Mouse (Mus musculus): ENCODE measurements around the gene Mlec.

The Mlec gene

GRCm38 (mm10) chr5:115158040-115158983, at the start of gene Mlec:
TSS of gene Mlec (minus strand) at chr5:115158179.
- CTCF ChIA-PET, result interaction anchor here (0.5 to 2.6 kb wide), 16 partner anchors 8 to 280 kb away, joined by 3 to 13 read pairs (median 4); partner anchors contain the start of genes Cabp1 (in 1 of the 4) and Unc119b (in 1 of the 4)

GRCm38 (mm10) chr5:115207244-115207643, 49.3 kb upstream of the Mlec start:
- POLR2A ChIA-PET, result interaction anchor here in 3 of 4 experiments (0.6 to 7.7 kb wide), 29 partner anchors 9 to 284 kb away, joined by 3 to 70 read pairs (median 5); partner anchors contain the start of genes Cabp1 (in 3 of the 3), Rnf10 (in 2 of the 3) and Pop5 (in 1 of the 3)

More at GRCm38 (mm10) chr5:115158040-115158983, at the start of gene Mlec:
- POLR2A ChIA-PET, result interaction anchor here (0.5 to 14.5 kb wide), 85 partner anchors 8 to 587 kb away, joined by 3 to 367 read pairs (median 4); partner anchors contain the start of genes Rnf10 (in 3 of the 4), Unc119b (in 3 of the 4), Acads (in 2 of the 4) and Cabp1 (in 2 of the 4)

GRCm38 (mm10) chr5:115204562-115205311, 46.8 kb upstream of the Mlec start:
- CTCF ChIA-PET, result interaction anchor here (0.6 to 2.8 kb wide), 13 partner anchors 10 to 115 kb away, joined by 3 to 21 read pairs (median 5); partner anchors contain the start of genes Pop5 (in 2 of the 4) and Cabp1 (in 1 of the 4)

More at GRCm38 (mm10) chr5:115207244-115207643, 49.3 kb upstream of the Mlec start:
- CTCF ChIA-PET, result interaction anchor here (0.6 to 4.0 kb wide), 11 partner anchors 9 to 414 kb away, joined by 3 to 23 read pairs (median 6); partner anchors contain the start of gene Cabp1 (in 2 of the 4)

GRCm38 (mm10) chr5:115203735-115204561, 46.0 kb upstream of the Mlec start:
- POLR2A ChIA-PET, result interaction anchor here (0.5 to 7.7 kb wide), 81 partner anchors 8 to 1176 kb away, joined by 3 to 70 read pairs (median 4); partner anchors contain the start of genes Cabp1 (in 4 of the 4), Dynll1 (in 2 of the 4), Pop5 (in 2 of the 4) and Rnf10 (in 2 of the 4)

More at GRCm38 (mm10) chr5:115204562-115205311, 46.8 kb upstream of the Mlec start:
- POLR2A ChIA-PET, result interaction anchor here (0.6 to 7.7 kb wide), 48 partner anchors 8 to 287 kb away, joined by 3 to 70 read pairs (median 6); partner anchors contain the start of genes Cabp1 (in 4 of the 4), Dynll1 (in 2 of the 4), Pop5 (in 1 of the 4) and Rnf10 (in 1 of the 4)

GRCm38 (mm10) chr5:115194626-115195221, 36.7 kb upstream of the Mlec start:
- ChIA-PET CTCF (interaction anchor here (0.6 to 3.4 kb wide), 35 partner anchors 9 to 594 kb away, joined by 3 to 21 read pairs (median 4); partner anchors contain the start of genes Pop5 (in 2 of the 4), Mlec (in 1 of the 4) and Unc119b (in 1 of the 4)), POLR2A (interaction anchor here (0.5 to 6.6 kb wide), 42 partner anchors 9 to 1682 kb away, joined by 3 to 70 read pairs (median 4); partner anchors contain the start of genes Dynll1 (in 2 of the 4), Pop5 (in 2 of the 4), Rnf10 (in 2 of the 4) and Mlec (in 1 of the 4))

More at GRCm38 (mm10) chr5:115203735-115204561, 46.0 kb upstream of the Mlec start:
- CTCF ChIA-PET, result interaction anchor here (0.5 to 2.8 kb wide), 19 partner anchors 9 to 248 kb away, joined by 3 to 21 read pairs (median 5); partner anchors contain the start of genes Cabp1 (in 2 of the 4) and Pop5 (in 2 of the 4)

GRCm38 (mm10) chr5:115193669-115194625, 36.0 kb upstream of the Mlec start, which contains the start of gene Cabp1:
TSS of gene Cabp1 (minus strand) at chr5:115194381.
- ChIA-PET POLR2A (interaction anchor here (0.5 to 6.6 kb wide), 44 partner anchors 8 to 1681 kb away, joined by 3 to 70 read pairs (median 4); partner anchors contain the start of genes Dynll1 (in 2 of the 4), Pop5 (in 2 of the 4), Rnf10 (in 2 of the 4) and Mlec (in 1 of the 4)), CTCF (interaction anchor here (0.5 to 3.4 kb wide), 38 partner anchors 9 to 593 kb away, joined by 3 to 21 read pairs (median 4); partner anchors contain the start of genes Pop5 (in 2 of the 4), Mlec (in 1 of the 4) and Unc119b (in 1 of the 4))

GRCm38 (mm10) chr5:115193226-115193625, 35.2 kb upstream of the Mlec start:
- CTCF ChIA-PET, result interaction anchor here in 3 of 4 experiments (0.5 to 3.4 kb wide), 11 partner anchors 12 to 532 kb away, joined by 3 to 21 read pairs (median 5); no protein-coding TSS in a partner anchor
- POLR2A ChIA-PET, result interaction anchor here (1.1 to 6.6 kb wide), 16 partner anchors 9 to 107 kb away, joined by 3 to 70 read pairs (median 10); partner anchors contain the start of genes Dynll1 (in 1 of the 4), Mlec (in 1 of the 4) and Rnf10 (in 1 of the 4)

- ChIA-PET CTCF (interaction anchor here (0.5 to 3.4 kb wide), 6 partner anchors 11 to 532 kb away, joined by 3 to 21 read pairs (median 6); no protein-coding TSS in a partner anchor), POLR2A (interaction anchor here in 3 of 4 experiments (1.1 to 6.6 kb wide), 11 partner anchors 9 to 48 kb away, joined by 3 to 70 read pairs (median 4); no protein-coding TSS in a partner anchor)
Measured at GRCm38 (mm10) chr5:115192828-115193195, 34.8 kb upstream of the Mlec start.

GRCm38 (mm10) chr5:115191880-115192827, 34.2 kb upstream of the Mlec start:
- ChIA-PET CTCF (interaction anchor here in 3 of 4 experiments (0.6 to 1.0 kb wide), 4 partner anchors 11 to 212 kb away, joined by 3 to 18 read pairs (median 5); no protein-coding TSS in a partner anchor), POLR2A (interaction anchor here (0.7 to 6.6 kb wide), 12 partner anchors 8 to 283 kb away, joined by 3 to 70 read pairs (median 3); no protein-coding TSS in a partner anchor)

- CTCF ChIA-PET, result no interaction called here
- POLR2A ChIA-PET, result interaction anchor here in 1 of 4 experiments (6.6 kb wide), 1 partner anchor 15 kb away, joined by 70 read pairs; no protein-coding TSS in a partner anchor
Measured at GRCm38 (mm10) chr5:115190081-115190480, 32.1 kb upstream of the Mlec start.

- POLR2A ChIA-PET, result interaction anchor here in 3 of 4 experiments (0.8 to 4.8 kb wide), 11 partner anchors 10 to 84 kb away, joined by 3 to 34 read pairs (median 13); partner anchors contain the start of genes Mlec (in 1 of the 3), Rnf10 (in 1 of the 3) and Unc119b (in 1 of the 3)
Measured at GRCm38 (mm10) chr5:115188824-115189223, 30.8 kb upstream of the Mlec start.

GRCm38 (mm10) chr5:115187188-115188131, 29.5 kb upstream of the Mlec start:
- ChIA-PET POLR2A (interaction anchor here in 3 of 4 experiments (0.5 to 4.8 kb wide), 72 partner anchors 8 to 350 kb away, joined by 3 to 35 read pairs (median 4); partner anchors contain the start of genes Mlec (in 3 of the 3), Unc119b (in 3 of the 3), Rnf10 (in 2 of the 3) and Pop5 (in 1 of the 3)), CTCF (interaction anchor here (0.5 to 3.3 kb wide), 59 partner anchors 8 to 368 kb away, joined by 3 to 25 read pairs (median 4); partner anchors contain the start of genes Pop5 (in 2 of the 4), Acads (in 1 of the 4), Mlec (in 1 of the 4) and Rnf10 (in 1 of the 4))

More at GRCm38 (mm10) chr5:115188824-115189223, 30.8 kb upstream of the Mlec start:
- CTCF ChIA-PET, result interaction anchor here (0.7 to 3.3 kb wide), 11 partner anchors 10 to 358 kb away, joined by 3 to 25 read pairs (median 5); no protein-coding TSS in a partner anchor

All from embryonic stem cell, embryonic (primary cell).